In the genomic region with DNA sequence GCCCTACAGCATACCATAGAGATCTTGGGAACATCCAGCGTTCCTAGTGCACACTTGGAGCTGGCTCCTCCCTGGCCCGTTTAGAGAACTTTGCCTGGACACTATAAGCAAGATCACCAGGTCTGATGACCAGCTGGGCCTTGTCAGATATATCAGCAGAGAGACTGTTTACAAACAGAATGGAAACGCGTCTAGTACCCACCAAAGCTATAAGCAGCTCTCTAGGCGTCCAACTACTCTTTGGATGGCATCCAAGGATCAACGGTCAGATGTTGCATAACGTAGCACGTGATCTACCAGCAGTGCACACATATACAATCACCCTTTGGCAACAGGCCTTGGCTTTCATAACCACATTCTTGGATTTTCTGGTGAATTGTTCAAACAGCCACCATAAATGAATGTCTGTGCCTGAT, we compare ENCODE assay signal across 8 mouse cellular contexts. TPM values are rescaled to one million over a fixed set of nuclear protein-coding genes. Genes with fewer than 3 reads are reported as not detected.
DNase-seq lines count a peak whose midpoint lies in the region; ATAC-seq and TF ChIP-seq lines count a peak whose summit lies in the region.

No protein-coding gene starts in this region.

- no peak for TF ChIP-seq CTCF in midbrain, postnatal 0 days (IDR thresholded peaks at IDR 0.05)
- no peak for TF ChIP-seq CTCF in small intestine, adult 2 months (IDR thresholded peaks at IDR 0.05; ENCODE audit: extremely low read depth, insufficient read length, insufficient replicate concordance, low read depth, low read length)

- no peak overlapping the region for H3K9ac ChIP-seq in midbrain, postnatal 0 days (replicated peaks; ENCODE audit: low read length, poor library complexity, severe bottlenecking)
- no peak overlapping the region for H3K9ac ChIP-seq in midbrain, embryonic 15.5 days

- no peak overlapping the region for H3K4me2 ChIP-seq in midbrain, postnatal 0 days (ENCODE audit: low read depth, low read length, poor library complexity, severe bottlenecking)
- no peak overlapping the region for H3K4me2 ChIP-seq in midbrain, embryonic 15.5 days

- WGBS in midbrain, postnatal 0 days = 78% methylated on average over 8 of the region's 8 CpGs
- 70% methylated on average over 8 of the region's 8 CpGs for WGBS in midbrain, embryonic 15.5 days
- WGBS in small intestine, adult 2 months = 7% methylated on average over 8 of the region's 8 CpGs

- no peaks in the 10 kb centered on the region for H3K36me3 ChIP-seq in midbrain, postnatal 0 days (ENCODE audit: insufficient read depth, low read length)
- no peaks in the 10 kb centered on the region for H3K36me3 ChIP-seq in midbrain, embryonic 15.5 days (replicated peaks)
- H3K36me3 ChIP-seq in small intestine, adult 2 months (ENCODE audit: control insufficient read depth, insufficient read depth, low read length) = no peaks in the 10 kb centered on the region

- intact Hi-C loops in heart, postnatal 14 days (cut with DNase I) = no loop called here

- no peaks in the 10 kb centered on the region for H3K27me3 ChIP-seq in midbrain, postnatal 0 days (ENCODE audit: insufficient read depth, low read length)
- H3K27me3 ChIP-seq in midbrain, embryonic 15.5 days (replicated peaks) = no peaks in the 10 kb centered on the region
- H3K27me3 ChIP-seq in small intestine, adult 2 months (ENCODE audit: control insufficient read depth, insufficient read depth, low read length) = no peaks in the 10 kb centered on the region

- ATAC-seq in midbrain, postnatal 0 days (ENCODE audit: low FRiP score) = no peak
- ATAC-seq in midbrain, embryonic 15.5 days (replicated peaks) = no peak

- no peaks in the 10 kb centered on the region for H3K4me1 ChIP-seq in midbrain, postnatal 0 days (ENCODE audit: insufficient read depth, low read length)
- peaks cover 3% of the 10 kb centered on the region; the same call in 1 of the 2 replicates for H3K4me1 ChIP-seq in midbrain, embryonic 15.5 days
- H3K4me1 ChIP-seq in small intestine, adult 2 months (ENCODE audit: control insufficient read depth, insufficient read depth, insufficient read length, low read length) = peaks cover 6% of the 10 kb centered on the region; the same call in 1 of the 2 replicates

- no peaks in the 10 kb centered on the region for H3K9me3 ChIP-seq in midbrain, postnatal 0 days (ENCODE audit: low read length)
- H3K9me3 ChIP-seq in midbrain, embryonic 15.5 days = no peaks in the 10 kb centered on the region

- DNase-seq in midbrain, postnatal 0 days (ENCODE audit: low spot score) = peak; percentile 45
- peak; percentile 2 to 9 for DNase-seq in heart, postnatal 14 days
- peak; percentile 27 for DNase-seq in liver
- no peak for DNase-seq in testis, postnatal 14 days (ENCODE audit: low spot score)
- DNase-seq in T-cell, adult 2 months (ENCODE audit: low spot score) = no peak
- DNase-seq in B cell, adult 2 months = no peak

- TF ChIP-seq POLR2A in small intestine, adult 2 months (IDR thresholded peaks at IDR 0.05; ENCODE audit: low read depth, low read length) = no peak

- H3K27ac ChIP-seq in midbrain, postnatal 0 days (ENCODE audit: low read depth, low read length) = no peak overlapping the region
- H3K27ac ChIP-seq in midbrain, embryonic 15.5 days = no peak overlapping the region
- peak overlapping the region; percentile 72 for H3K27ac ChIP-seq in small intestine, adult 2 months (ENCODE audit: insufficient read depth, low read depth, low read length)

- H3K4me3 ChIP-seq in midbrain, postnatal 0 days (ENCODE audit: low read depth, low read length) = no peak overlapping the region
- H3K4me3 ChIP-seq in midbrain, embryonic 15.5 days = no peak overlapping the region
- H3K4me3 ChIP-seq in small intestine, adult 2 months (ENCODE audit: low read depth, low read length) = no peak overlapping the region

RNA-seq across cellular contexts. Expression of a gene that starts 46.4 kb away (rescaled TPM):
- 21.6 and 27.7 TPM in 2 replicates for total RNA-seq in midbrain, postnatal 0 days (2014; rRNA removed)
- 44.3 and 51.2 TPM in 2 replicates for polyA plus RNA-seq in midbrain, postnatal 0 days (2015; fragmentation: Nextera tagmentation; extraction: Ambion mirVana)
- 40.3 and 45.8 TPM in 2 replicates for polyA plus RNA-seq in midbrain, embryonic 15.5 days (2015; fragmentation: Nextera tagmentation; extraction: Ambion mirVana)
- 10 to 100 TPM; 57.2 to 61.6 TPM for total RNA-seq in heart, postnatal 14 days (2021)
- 155 and 443 TPM in 2 replicates for polyA plus RNA-seq in small intestine, adult 2 months (2012; rRNA removed)

Comparison
In these comparisons a context has a peak if more than half of its experiments do, and no peak if none do; other contexts are left out.
1. DNase-seq: peak in midbrain, postnatal 0 days (single experiment), heart, postnatal 14 days (2 of 2) and liver (single experiment); none in testis, postnatal 14 days (single experiment), T-cell, adult 2 months (single experiment) and B cell, adult 2 months (0 of 2).